Mouse (Mus musculus) embryonic fibroblast, embryonic 13.5 days (primary cell): ENCODE measurements around the gene Ints3.
"Not testable (repeated sequence)": the region's sequence is repeated elsewhere in the genome, so short reads cannot be mapped to it uniquely, and the experiment has no call there.

Experiments
- CTCF ChIP-seq: IDR thresholded peaks from 2 replicates; pipeline ENCODE4 v1.5.1; 2011; ENCODE audit warnings: mild to moderate bottlenecking, control low read depth, low read length, moderate library complexity, borderline replicate concordance; ENCODE audit not compliant: insufficient read depth
- POLR2A ChIP-seq: IDR thresholded peaks from 2 replicates; pipeline ENCODE4 v1.6.1; 2011; ENCODE audit warnings: low read depth, mild to moderate bottlenecking, control low read depth, low read length, moderate library complexity

- not testable (repeated sequence) for TF ChIP-seq CTCF, POLR2A
Observed at GRCm38 (mm10) chr3:90342853-90343252, 90.6 kb downstream of the Ints3 start.
